Mouse (Mus musculus): Measurements from ENCODE around the gene Tas2r108.
A peak's percentile ranks its signal among the peaks of the same experiment; 100 is the strongest.

Tas2r108 gene

GRCm38 (mm10) chr6:40493229-40493628 is at the start of gene Tas2r108:
Gene Tas2r108, plus strand, starts transcription at chr6:40493529.
- no peak for DNase-seq

- DNase-seq = no peak
Observed at GRCm38 (mm10) chr6:40448626-40449025, 44.7 kb upstream of the Tas2r108 start.

DNA sequence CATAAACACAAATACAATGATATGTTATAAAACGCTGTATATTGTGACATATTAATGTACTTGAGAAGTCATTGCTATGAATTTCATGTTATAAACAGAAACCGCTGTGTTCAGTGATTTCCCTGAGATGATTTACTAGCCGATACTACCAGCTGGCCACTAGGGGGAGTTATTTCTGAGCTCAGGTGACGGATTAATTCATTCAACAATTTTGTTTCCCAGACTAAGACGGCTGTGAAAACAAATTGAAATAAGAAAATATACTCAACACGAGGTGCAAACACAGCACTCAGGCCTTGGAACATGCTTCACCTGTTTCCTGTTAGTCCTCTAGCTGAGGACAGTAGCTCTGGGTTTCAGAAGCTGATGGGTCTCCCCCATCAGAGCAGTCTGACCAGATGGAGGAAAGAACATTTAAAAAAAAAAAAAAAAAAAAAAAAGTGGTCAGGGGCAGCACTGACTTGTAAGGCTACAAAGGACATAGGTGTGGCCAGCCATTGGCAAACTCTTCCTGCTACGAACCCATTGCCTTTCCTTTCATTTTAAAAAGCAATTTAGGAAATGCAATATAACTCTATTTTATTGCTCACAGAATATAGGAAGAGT is 38.8 kb upstream of the Tas2r108 start:
- DNase-seq = no peak

- DNase-seq = no peak
Observed at GRCm38 (mm10) chr6:40465710-40466109, 27.6 kb upstream of the Tas2r108 start.

GRCm38 (mm10) chr6:40470916-40471719 is 22.2 kb upstream of the Tas2r108 start, which contains the start of gene Ssbp1:
Gene Ssbp1, plus strand, starts transcription at chr6:40471352.
- DNase-seq = peak; percentile 94 to 96

- no peak for DNase-seq
Observed at GRCm38 (mm10) chr6:40471720-40472010, 21.7 kb upstream of the Tas2r108 start.

- DNase-seq = no peak
Observed at GRCm38 (mm10) chr6:40476132-40476531, 17.2 kb upstream of the Tas2r108 start.

GRCm38 (mm10) chr6:40479705-40480104 is 13.6 kb upstream of the Tas2r108 start:
- no peak for DNase-seq

- DNase-seq = no peak
Observed at GRCm38 (mm10) chr6:40482318-40482717, 11.0 kb upstream of the Tas2r108 start.

- DNase-seq = no peak
Observed at GRCm38 (mm10) chr6:40490933-40491332, 2.4 kb upstream of the Tas2r108 start, which contains the start of gene Tas2r137. Gene Tas2r137, plus strand, starts transcription at chr6:40491233.

- DNase-seq = no peak
Observed at GRCm38 (mm10) chr6:40519408-40519807, 26.1 kb downstream of the Tas2r108 start, which contains the start of gene Prss37. Gene Prss37, minus strand, starts transcription at chr6:40519508.
